Mouse (Mus musculus) liver, postnatal 0 days (tissue): Measurements from ENCODE around the gene Wsb1.

Experiments used
- CTCF ChIP-seq: sonication (generic); IDR thresholded peaks from 2 replicates; pipeline ENCODE4 v1.5.1; 2016; ENCODE audit warnings: antibody characterized with exemption, low read depth
- EP300 ChIP-seq: IDR thresholded peaks from 2 replicates; pipeline ENCODE4 v1.6.1; 2016; ENCODE audit warnings: antibody characterized with exemption, low read depth, mild to moderate bottlenecking

DNA sequence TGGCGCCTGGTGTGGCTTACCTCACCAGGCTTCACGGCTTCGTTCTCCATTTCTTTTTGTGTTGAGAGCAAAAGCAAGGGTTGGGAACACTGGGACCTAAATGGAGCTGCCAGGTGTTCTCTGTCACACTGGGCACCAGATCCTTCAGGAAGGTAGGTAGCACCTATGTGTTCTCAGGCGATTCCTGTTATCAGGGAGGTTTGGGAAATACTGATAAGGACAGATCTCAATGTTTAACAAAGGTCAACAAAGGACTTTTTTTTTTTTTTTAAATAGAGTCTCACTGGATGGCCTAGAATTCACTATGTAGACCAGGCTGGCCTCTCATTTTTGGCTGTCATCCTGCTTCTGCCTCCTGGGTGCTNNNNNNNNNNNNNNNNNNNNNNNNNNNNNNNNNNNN lies 19.3 kb upstream of the Wsb1 start:
- TF ChIP-seq CTCF (no peak), EP300 (no peak)
